Mouse (Mus musculus) heart, adult 2 months (tissue): Measurements from ENCODE around the gene Gm43064.

Experiments used
- CTCF ChIP-seq: fragments of 200-600 bp; IDR thresholded peaks from 2 replicates; pipeline ENCODE4 v1.8.1; 2022; ENCODE audit warnings: antibody characterized with exemption, mild to moderate bottlenecking, moderate library complexity
- EP300 ChIP-seq: fragments of 200-500 bp; IDR thresholded peaks from 2 replicates; pipeline ENCODE4 v1.6.1; 2011; ENCODE audit warnings: low read depth, low read length, control low read depth; ENCODE audit not compliant: insufficient read depth
- POLR2A ChIP-seq: fragments of 200-500 bp; IDR thresholded peaks from 2 replicates; pipeline ENCODE4 v1.6.1; 2011; ENCODE audit warnings: mild to moderate bottlenecking, low read depth, low read length, control low read depth; ENCODE audit not compliant: insufficient read depth

DNA sequence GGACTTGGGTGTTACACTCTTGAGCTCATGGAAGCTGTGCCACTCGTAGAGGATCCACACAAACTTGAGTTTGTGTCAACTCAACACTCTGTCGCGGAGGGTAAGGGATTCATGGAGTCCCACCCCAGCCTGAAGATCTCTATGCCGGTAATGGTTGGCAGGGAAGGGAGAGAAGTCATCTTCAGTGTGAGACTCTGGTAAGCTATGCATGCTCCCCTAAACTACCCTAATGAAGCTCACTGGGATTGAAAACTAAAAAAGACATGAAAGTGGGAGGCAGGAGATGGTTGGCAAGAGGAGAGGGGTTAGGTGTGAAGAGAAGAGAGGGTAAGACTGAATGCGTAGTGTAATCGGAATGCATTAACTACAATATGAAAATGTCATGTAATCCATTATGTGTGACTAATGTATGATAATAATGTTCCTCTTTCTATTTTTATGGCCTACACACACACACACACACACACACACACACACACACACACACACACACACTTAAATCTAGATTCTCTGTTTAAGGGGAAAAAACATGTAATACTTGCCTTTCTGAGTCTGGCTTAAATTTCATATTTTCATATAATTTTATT lies 48.7 kb downstream of the Gm43064 start:
- TF ChIP-seq CTCF (no peak), POLR2A (no peak), EP300 (no peak)
